Comparison of ENCODE assay signal across 17 mouse cellular contexts in genomic region chr11:50501352-50501751, GRCm38 (mm10).
A peak's percentile ranks its signal among the peaks of the same experiment; 100 is the strongest.
DNase-seq lines count a peak whose midpoint lies in the region; ATAC-seq and TF ChIP-seq lines count a peak whose summit lies in the region.
"Had no signal": no experiment of that assay in that cellular context is flagged by ENCODE, and none has a peak within 500 bp of the region (broad histone marks: within the 10 kb centered on the region; RNA-seq: fewer than 3 reads in every experiment).

No protein-coding gene starts in this region.

- H3K9ac ChIP-seq in forebrain, postnatal 0 days, result no peak overlapping the region
- no peak overlapping the region for H3K9ac ChIP-seq in forebrain, embryonic 15.5 days (replicated peaks)
- H3K9ac ChIP-seq: limb, embryonic 13.5 days; midbrain, embryonic 12.5 days; neural tube, embryonic 13.5 days had no signal

- no peak overlapping the region for H3K27ac ChIP-seq in forebrain, postnatal 0 days (ENCODE audit: low read depth, low read length)
- H3K27ac ChIP-seq in forebrain, embryonic 15.5 days (replicated peaks), result no peak overlapping the region
- H3K27ac ChIP-seq in left cerebral cortex, adult 2 months, result no peak overlapping the region
- H3K27ac ChIP-seq: heart, embryonic 10.5 days; limb, embryonic 13.5 days; midbrain, embryonic 12.5 days; neural tube, embryonic 13.5 days had no signal

- H3K9me3 ChIP-seq in forebrain, postnatal 0 days (ENCODE audit: low read length), result no peaks in the 10 kb centered on the region
- H3K9me3 ChIP-seq in forebrain, embryonic 15.5 days, result no peaks in the 10 kb centered on the region
- H3K9me3 ChIP-seq: heart, embryonic 10.5 days; limb, embryonic 13.5 days; midbrain, embryonic 12.5 days; neural tube, embryonic 13.5 days had no signal

- H3K36me3 ChIP-seq in forebrain, postnatal 0 days (ENCODE audit: insufficient read depth), result no peaks in the 10 kb centered on the region
- H3K36me3 ChIP-seq in forebrain, embryonic 15.5 days, result no peaks in the 10 kb centered on the region
- H3K36me3 ChIP-seq: heart, embryonic 10.5 days; limb, embryonic 13.5 days; midbrain, embryonic 12.5 days; neural tube, embryonic 13.5 days had no signal

- ATAC-seq in forebrain, postnatal 0 days, result no peak
- no peak for ATAC-seq in forebrain, embryonic 15.5 days (replicated peaks)
- ATAC-seq in monocyte, adult 5-6 weeks (replicated peaks; ENCODE audit: insufficient number of reproducible peaks, low FRiP score, low TSS enrichment, poor library complexity, severe bottlenecking), result no peak
- no peak for ATAC-seq in frontal cortex, adult (ENCODE audit: low TSS enrichment)
- ATAC-seq: forebrain, embryonic 14.5 days; intestine, embryonic 16.5 days; Patski had no signal

- H3K27me3 ChIP-seq in forebrain, postnatal 0 days (ENCODE audit: insufficient read depth, low read length), result no peaks in the 10 kb centered on the region
- H3K27me3 ChIP-seq in forebrain, embryonic 15.5 days, result no peaks in the 10 kb centered on the region
- H3K27me3 ChIP-seq: limb, embryonic 13.5 days; neural tube, embryonic 13.5 days had no signal

- H3K4me1 ChIP-seq in forebrain, postnatal 0 days (ENCODE audit: insufficient read depth), result no peaks in the 10 kb centered on the region
- H3K4me1 ChIP-seq in forebrain, embryonic 15.5 days, result no peaks in the 10 kb centered on the region
- H3K4me1 ChIP-seq: heart, embryonic 10.5 days; limb, embryonic 13.5 days had no signal

- intact Hi-C loops in left cerebral cortex, adult 2 months (cut with DNase I), result no loop called here
- intact Hi-C loops in left cerebral cortex, postnatal 25 days (cut with DNase I), result no loop called here

- H3K4me3 ChIP-seq in forebrain, postnatal 0 days (ENCODE audit: low read depth, low read length), result no peak overlapping the region
- no peak overlapping the region for H3K4me3 ChIP-seq in forebrain, embryonic 15.5 days
- no peak overlapping the region for H3K4me3 ChIP-seq in left cerebral cortex, adult 2 months
- H3K4me3 ChIP-seq: heart, embryonic 10.5 days; limb, embryonic 13.5 days; midbrain, embryonic 12.5 days; neural tube, embryonic 13.5 days had no signal

- no peak for DNase-seq in forebrain, postnatal 0 days
- no peak for DNase-seq in left cerebral cortex, adult 2 months (ENCODE audit: extremely low spot score in 1 of 2, low spot score in 2 of 2)
- DNase-seq in left cerebral cortex, postnatal 25 days (ENCODE audit: low spot score in 2 of 2), result no peak
- peak; percentile 37 to 49 for DNase-seq in adrenal gland, postnatal 36 days
- peak; percentile 17 for DNase-seq in lung, postnatal 25 days (ENCODE audit: low spot score)
- DNase-seq: gastrocnemius, postnatal 25 days; kidney, postnatal 10 days had no signal

- 0 out of 2 replicates have a peak, but pooled peaks have one; percentile 13 for TF ChIP-seq CTCF in forebrain, postnatal 0 days (IDR thresholded peaks at IDR 0.05; ENCODE audit: low read depth)
- peak; percentile 12 for TF ChIP-seq CTCF in left cerebral cortex, adult 2 months (IDR thresholded peaks at IDR 0.05)

- 71% methylated on average over 12 of the region's 12 CpGs for WGBS in forebrain, postnatal 0 days
- 74% methylated on average over 12 of the region's 12 CpGs for WGBS in forebrain, embryonic 15.5 days

- H3K4me2 ChIP-seq in forebrain, postnatal 0 days (ENCODE audit: low read depth), result no peak overlapping the region
- no peak overlapping the region for H3K4me2 ChIP-seq in forebrain, embryonic 15.5 days (replicated peaks)
- H3K4me2 ChIP-seq: limb, embryonic 13.5 days; midbrain, embryonic 12.5 days; neural tube, embryonic 13.5 days had no signal

Comparison
In these comparisons a context has a peak if more than half of its experiments do, and no peak if none do; other contexts are left out.
1. DNase-seq: peak in adrenal gland, postnatal 36 days (2 of 2) and lung, postnatal 25 days (single experiment); none in forebrain, postnatal 0 days (single experiment), left cerebral cortex, adult 2 months (0 of 2) and left cerebral cortex, postnatal 25 days (0 of 2).